Mouse (Mus musculus) erythroid progenitor cell, adult 5-6 weeks (primary cell): Measurements from ENCODE around the gene Itprip. TPM values are rescaled to one million over a fixed set of nuclear protein-coding genes. Genes with fewer than 3 reads are reported as not detected.

Experiments
- ATAC-seq: replicated peaks from 2 replicates; pipeline ENCODE4 v1.8.0; 2016; ENCODE audit warnings: moderate number of reproducible peaks, mild to moderate bottlenecking, moderate TSS enrichment, inconsistent platforms; ENCODE audit not compliant: poor library complexity, low FRiP score, severe bottlenecking
- total RNA-seq, 2 experiments: library from RNA; stranded (forward) in 1 of 2; stranded (reverse) in 1 of 2; fragments of 150-400 nt in 1 of 2; fragments of 186-747, 209-891 nt in 1 of 2; gene quantifications; 2 replicates each; pipeline versions ENCODE4 v1.2.3 to v1.2.4; 2015 to 2017; ENCODE audit warnings: low replicate concordance in 2 of 2

Gene Itprip
- total RNA-seq (2015; ENCODE audit: low replicate concordance): 5.8 and 11.7 TPM in 2 replicates
- total RNA-seq (2017; ENCODE audit: low replicate concordance): 1.6 and 2.3 TPM in 2 replicates

DNA sequence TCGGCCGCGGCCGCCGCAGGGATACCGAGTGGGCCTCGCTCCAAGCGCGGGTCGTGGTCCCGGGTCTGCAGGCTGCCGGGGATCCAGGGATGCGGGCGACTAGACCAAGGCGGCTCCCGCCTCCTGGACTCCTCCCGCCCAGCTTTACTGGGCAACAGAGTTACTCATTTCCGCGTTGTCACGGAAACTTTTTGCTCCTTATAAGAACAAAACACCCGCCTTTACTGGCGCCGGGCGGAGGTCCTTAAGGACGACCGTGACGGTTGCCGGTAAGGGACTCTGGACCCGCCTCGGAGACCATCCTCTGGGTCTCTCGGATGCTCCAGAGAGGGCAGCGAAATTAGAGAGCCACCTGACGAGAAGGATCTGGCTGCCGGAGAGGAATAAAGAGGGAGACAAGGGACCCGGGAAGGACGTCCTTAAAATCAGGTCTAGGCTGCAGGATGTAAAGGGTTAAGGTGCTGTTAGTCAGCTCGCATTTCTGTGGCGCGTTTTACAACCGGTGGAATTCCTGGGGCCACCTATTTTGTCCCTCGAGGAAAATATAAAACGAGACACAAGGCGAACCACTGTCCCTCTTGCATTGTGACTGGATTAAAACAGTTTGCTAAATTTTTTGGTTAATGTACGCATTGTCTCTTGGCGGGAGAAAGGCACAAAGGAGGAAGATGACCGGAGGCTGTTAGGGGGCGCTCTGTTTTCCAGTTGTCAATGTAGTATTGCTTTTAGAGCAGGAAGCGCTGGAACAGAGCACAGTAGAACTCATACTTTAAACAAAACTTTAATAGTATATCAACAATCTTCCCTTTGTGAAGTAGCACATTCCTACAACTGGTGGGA is at the start of gene Itprip, which contains the start of gene Cfap43:
Itprip (minus strand) TSS at position 174 of the 840 bp plus-strand sequence.
Cfap43 (minus strand) TSS at position 162 of the 840 bp plus-strand sequence.
- ATAC-seq: peak; percentile 79

DNA sequence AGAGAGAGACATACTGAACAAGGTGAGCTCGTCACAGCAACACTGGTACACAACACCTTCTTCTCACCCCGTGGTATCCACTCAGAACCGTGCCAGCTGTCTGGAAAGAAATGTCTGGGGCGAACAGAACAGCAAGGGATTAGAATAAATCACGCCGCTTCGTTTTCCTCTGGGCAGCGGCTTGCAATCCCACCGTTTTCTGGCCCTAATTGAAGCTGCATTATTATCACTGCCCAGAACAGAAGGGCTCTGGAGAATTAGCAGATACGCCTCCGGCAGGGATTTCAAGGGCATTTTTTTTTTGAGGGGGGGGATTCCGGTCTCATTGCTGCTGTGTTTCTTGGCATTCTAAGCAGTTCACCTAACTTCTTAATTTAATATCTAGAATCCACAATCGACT is 39.1 kb upstream of the Itprip start:
- no peak for ATAC-seq

DNA sequence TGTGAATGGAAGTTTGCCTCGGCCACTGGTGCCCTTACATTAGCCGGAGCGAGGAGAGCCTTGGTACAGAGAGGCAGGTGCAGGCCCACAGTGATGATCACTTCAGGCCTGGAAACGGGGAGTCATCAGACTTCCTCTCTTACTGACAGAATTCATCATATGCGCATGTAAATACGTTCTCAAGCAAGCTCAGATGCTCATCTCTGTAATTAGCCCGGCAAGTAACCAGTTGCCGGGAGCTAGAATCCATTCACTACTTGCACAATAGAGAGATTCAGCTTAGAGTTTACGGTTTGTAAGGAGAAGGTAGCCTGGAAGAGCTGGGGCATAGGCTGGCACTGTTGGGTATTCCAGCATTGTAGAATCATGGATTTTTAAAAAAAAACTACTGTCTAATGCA is 34.1 kb upstream of the Itprip start:
- ATAC-seq: no peak

GRCm38 (mm10) chr19:47950946-47951345 is 31.8 kb upstream of the Itprip start:
- ATAC-seq: no peak

GRCm38 (mm10) chr19:47946821-47947465 is 27.8 kb upstream of the Itprip start:
- no peak for ATAC-seq

GRCm38 (mm10) chr19:47939361-47939760 is 20.3 kb upstream of the Itprip start:
- ATAC-seq: no peak

DNA sequence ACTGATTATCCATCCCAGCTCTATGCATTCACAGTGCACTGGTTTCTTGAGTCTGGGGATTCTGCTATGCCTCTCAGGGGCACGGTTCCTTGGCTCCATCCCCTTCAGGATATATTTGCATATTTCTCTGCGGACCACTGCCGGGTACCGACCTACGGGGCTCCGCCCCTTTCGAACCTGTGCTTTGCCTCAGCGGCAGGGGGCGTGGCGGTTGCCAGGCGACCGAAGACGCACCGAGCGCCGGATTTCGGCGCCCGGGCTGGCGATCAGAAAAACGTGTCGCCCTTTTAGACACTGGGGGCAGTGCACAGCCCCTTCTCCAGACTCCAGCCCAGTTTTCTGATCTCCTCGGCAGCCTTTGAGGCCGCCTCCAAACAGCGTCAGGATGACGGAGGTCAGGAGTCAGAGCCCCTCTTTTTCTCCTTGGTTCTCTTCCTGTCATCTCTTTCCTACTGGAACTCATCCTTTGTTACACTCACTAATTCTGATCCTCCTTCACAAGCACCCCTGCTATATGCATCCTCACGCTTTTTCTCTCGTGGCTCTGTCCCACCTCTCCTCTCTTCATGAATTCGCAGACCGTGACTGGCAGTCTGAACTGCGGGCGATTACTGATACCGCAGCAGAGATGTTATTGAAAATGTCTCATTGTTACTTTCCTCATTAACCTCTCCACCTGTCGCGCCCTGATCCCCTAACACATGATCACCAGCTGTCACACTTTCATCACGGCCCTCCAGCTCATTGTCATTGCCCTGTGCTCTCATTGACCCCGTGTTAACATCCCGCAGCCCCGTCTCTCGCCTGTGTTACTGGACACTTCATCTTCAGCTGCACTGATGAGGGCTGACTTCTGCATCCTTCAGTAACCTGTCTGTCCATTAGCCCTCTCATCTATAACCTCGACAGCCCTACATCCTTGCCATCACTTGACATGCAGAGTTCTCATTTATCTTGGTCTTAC is 18.6 kb upstream of the Itprip start, which contains the start of gene Cfap58:
Cfap58 (plus strand) TSS at position 233 of the 964 bp plus-strand sequence.
- ATAC-seq: no peak

GRCm38 (mm10) chr19:47936938-47937337 is 17.8 kb upstream of the Itprip start:
- no peak for ATAC-seq

- ATAC-seq: no peak
These were observed 17.4 kb upstream of the Itprip start for GRCm38 (mm10) chr19:47936490-47936889.

GRCm38 (mm10) chr19:47935530-47935929 is 16.4 kb upstream of the Itprip start:
- no peak for ATAC-seq

GRCm38 (mm10) chr19:47934636-47935238 is 15.6 kb upstream of the Itprip start:
- no peak for ATAC-seq

DNA sequence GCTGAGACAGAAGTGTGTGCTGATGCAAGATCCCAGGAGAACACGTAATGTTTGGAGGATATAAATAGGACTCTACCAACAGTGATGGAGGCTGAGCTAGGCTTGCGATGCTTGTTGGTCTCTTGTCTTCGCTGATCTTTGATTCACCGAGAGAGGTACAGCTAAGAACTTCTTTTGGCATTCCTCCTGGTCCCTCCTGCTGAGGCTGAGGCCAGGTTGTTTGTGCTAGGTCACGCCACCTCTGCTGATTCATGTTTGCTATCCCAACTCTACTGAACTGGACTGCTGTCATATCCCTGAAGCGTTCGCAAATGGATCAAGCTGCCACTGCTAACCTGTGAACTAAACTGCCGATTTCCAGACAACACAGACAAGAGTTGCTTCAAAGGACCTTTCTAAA is 15.0 kb upstream of the Itprip start:
- ATAC-seq: no peak

- no peak for ATAC-seq
These were observed 13.0 kb upstream of the Itprip start for GRCm38 (mm10) chr19:47931982-47932638.

GRCm38 (mm10) chr19:47929043-47929442 is 9.9 kb upstream of the Itprip start:
- no peak for ATAC-seq

GRCm38 (mm10) chr19:47927032-47927431 is 7.9 kb upstream of the Itprip start:
- ATAC-seq: no peak

DNA sequence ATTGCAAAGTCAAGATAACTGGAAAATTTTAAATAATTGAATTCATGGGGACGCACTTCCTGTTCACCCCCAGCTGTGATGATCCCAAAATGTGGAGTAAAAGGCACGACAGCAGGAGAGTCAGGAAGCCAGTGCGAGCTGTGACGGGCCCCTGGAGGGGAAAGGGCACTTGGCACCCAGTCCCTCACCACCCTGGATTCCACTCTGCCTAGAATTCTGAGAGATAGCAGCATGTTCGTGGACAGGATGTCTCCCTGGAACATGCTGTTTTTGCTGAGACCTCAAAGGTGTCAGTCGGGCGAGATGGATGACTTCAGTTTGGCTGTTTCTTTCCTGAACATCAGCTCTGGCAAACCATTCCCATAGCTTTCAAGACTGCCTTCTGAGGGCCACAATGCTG is 6.7 kb upstream of the Itprip start:
- no peak for ATAC-seq

DNA sequence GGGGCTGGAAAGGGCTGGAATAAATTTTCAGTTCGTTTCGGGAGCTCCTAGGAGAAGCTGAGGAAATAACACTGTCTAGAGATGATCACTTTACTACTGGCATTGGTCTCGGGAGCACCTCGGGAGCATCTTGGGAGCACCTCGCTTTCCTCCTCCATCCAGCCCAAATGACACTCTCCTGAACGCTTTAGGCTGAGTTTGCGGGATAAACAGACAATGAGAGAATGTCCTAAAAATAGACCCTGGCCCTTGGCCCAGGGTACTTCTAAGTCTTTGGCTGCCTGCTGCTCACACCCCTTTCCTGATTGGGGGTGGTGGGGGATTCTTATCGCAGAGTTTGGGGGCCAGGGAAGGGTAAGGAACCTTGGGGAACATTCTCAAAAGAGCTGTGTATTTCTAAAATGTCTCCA is 872 bp upstream of the Itprip start:
- no peak for ATAC-seq

DNA sequence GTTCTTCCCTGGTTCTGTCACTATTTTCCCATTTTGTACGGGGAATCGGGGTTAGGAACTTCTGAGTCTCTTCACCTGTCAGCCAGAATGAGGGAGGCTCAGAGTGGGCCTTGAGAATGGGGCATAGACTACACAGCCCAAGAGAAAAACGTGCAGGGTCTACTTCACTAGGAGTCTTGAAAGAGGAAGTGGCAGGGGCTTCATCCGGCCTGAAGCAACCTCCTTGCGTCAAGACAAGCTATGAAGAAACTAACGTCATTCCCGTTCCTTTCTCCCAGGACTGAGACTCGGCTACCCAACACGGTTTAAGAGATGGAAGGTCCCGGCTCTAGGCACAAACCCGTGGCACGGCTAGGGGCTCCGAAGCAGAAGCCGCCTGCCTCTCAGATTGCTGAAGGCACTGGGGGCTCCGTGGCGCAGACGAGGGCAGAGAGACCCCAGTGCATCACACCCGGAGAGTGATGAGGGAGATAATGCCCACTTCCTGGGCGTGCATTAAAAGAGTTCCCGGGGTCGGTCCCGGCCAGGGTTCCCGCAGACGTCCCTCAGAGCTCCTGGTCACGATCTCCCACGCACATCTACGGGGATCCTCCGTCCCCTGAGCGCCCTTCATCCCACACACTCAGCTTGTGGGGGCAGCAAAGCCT is 521 bp downstream of the Itprip start:
- ATAC-seq: peak; percentile 32
